Mouse (Mus musculus) olfactory bulb, adult 2 months (tissue): ENCODE measurements around the gene Rtkn2.

Source experiments
- CTCF ChIP-seq: fragments of 200-500 bp; IDR thresholded peaks from 2 replicates; pipeline ENCODE4 v1.5.1; 2012; ENCODE audit warnings: low read depth, mild to moderate bottlenecking, low read length, moderate library complexity; ENCODE audit not compliant: insufficient read depth
- POLR2A ChIP-seq: fragments of 200-500 bp; IDR thresholded peaks from 2 replicates; pipeline ENCODE4 v1.6.1; 2012; ENCODE audit warnings: mild to moderate bottlenecking, low read depth, low read length, moderate library complexity; ENCODE audit not compliant: insufficient read depth

DNA sequence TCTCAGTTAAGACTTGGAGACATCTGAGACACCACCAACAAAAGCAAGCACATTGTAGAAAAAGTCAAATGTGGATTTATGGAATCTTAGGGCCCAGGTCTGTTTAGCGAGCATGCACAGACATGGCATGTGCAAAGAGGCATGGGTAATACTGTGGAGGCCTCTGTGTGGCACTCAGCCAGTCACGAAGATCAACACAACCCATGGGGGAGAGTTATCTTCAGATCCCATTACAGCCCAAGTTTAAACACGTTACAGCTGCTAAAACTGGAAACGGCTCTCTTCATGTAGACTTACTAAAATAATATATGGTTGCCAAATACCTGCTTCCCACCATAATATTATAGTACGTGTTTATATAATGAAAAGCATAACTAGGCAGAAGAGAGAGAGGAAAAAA, 124.6 kb downstream of the Rtkn2 start:
- no peak for TF ChIP-seq CTCF
- no peak for TF ChIP-seq POLR2A
